Mouse (Mus musculus) left cerebral cortex, adult 2 months (tissue): Measurements from ENCODE around the gene Gna12. TPM values are rescaled to one million over a fixed set of nuclear protein-coding genes. Genes with fewer than 3 reads are reported as not detected.
A peak's percentile ranks its signal among the peaks of the same experiment; 100 is the strongest.

Source experiments
- DNase-seq, 2 experiments: peaks; one replicate each; pipeline ENCODE4 v3.0.0; 2021 to 2022; ENCODE audit warnings: low spot score in 2 of 2, mixed read lengths in 1 of 2; ENCODE audit errors: extremely low spot score in 1 of 2
- H3K27ac ChIP-seq: fragments of 200-600 bp; 2 replicates; pipeline ENCODE4 v1.8.1; 2022
- H3K4me3 ChIP-seq: fragments of 200-600 bp; 2 replicates; pipeline ENCODE4 v1.8.1; 2022
- CTCF ChIP-seq: fragments of 200-600 bp; IDR thresholded peaks from 2 replicates; pipeline ENCODE4 v1.8.1; 2022; ENCODE audit warnings: antibody characterized with exemption, mild to moderate bottlenecking, moderate library complexity
- intact Hi-C: fragments of 180-260 bp; cut with DNase I; formaldehyde crosslinking; loops from one replicate; pipeline ENCODE4 v1.15.1; 2025
- total RNA-seq, 2 experiments: library from RNA; stranded (reverse); gene quantifications; 2 replicates each; pipeline ENCODE4 v1.2.3; 2021

Gene Gna12
- total RNA-seq, 2 experiments from 2014 or later: 62.2 to 67.6 TPM

DNA sequence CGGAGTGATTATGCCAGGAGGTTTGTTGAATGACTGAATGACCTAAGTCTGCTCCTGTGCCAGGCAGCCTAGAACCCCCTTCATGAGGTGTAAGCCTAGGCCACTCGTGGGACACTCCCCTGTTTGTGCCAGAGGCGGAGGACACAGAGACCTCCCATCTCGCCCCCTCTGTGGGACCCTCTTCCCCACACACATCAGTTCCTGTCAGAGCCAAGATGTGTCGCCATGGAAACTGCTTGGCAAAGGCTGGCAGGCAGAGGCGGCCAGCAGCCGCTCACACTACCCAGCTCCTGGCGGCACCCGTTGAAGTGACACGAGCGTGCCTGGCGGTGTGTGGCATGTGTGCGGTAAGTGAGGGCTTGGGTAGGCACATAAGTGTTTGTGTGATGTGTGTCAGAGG lies 106.4 kb downstream of the Gna12 start, which contains the start of gene Amz1:
Gene Amz1, plus strand, starts transcription at position 306 of the 400 bp plus-strand sequence.
- peak; percentile 3 for TF ChIP-seq CTCF
- intact Hi-C loops: no loop called here
- peak; percentile 67 to 75 for DNase-seq
- H3K4me3 ChIP-seq: peak within 1 kb of the TSS; percentile 30
- H3K27ac ChIP-seq: peak within 1 kb of the TSS; percentile 40

DNA sequence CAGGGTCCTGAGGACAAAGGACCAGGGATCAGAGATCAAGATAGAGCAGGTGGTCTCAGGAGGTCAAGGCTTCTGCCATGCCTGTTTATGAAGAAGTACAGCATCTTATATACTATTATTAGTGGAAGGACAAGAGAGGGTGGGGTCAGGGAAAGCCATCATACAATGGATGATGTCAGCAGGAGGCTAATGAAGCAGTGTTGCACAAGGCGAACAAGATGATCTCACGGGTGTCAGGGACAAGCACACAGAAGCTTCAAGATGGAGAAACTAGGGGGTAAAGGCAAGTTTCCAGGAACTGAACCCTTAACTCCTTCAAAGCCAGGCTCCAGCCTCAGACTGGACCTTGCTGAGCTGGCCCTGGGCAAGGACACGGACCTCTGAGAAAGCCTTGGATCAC lies 108.1 kb downstream of the Gna12 start:
- TF ChIP-seq CTCF: no peak
- Histone ChIP-seq H3K4me3 (no peak overlapping the region), H3K27ac (no peak overlapping the region)
- DNase-seq: no peak
- intact Hi-C loops: no loop called here

DNA sequence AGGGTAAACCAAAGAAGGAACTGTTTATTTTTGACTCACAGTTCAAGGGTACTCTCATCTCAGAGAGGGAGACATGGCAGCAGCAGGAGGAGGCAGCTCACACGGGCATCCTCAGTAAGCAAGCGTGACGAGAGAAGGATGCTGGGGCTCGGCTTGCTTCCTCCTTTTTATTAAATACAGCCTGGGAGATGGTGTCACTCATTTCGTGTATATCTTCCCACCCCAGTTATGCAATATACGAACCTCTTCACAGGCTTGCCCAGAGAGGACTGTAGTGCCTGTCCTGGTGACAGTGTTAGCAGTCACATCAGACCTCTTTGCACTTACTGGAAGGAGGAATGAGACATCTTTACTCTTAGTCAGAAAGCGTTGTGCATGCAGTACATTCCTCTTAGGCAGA lies 109.5 kb downstream of the Gna12 start:
- DNase-seq: no peak
- Histone ChIP-seq H3K4me3 (no peak overlapping the region), H3K27ac (no peak overlapping the region)
- no peak for TF ChIP-seq CTCF
- intact Hi-C loops: no loop called here

DNA sequence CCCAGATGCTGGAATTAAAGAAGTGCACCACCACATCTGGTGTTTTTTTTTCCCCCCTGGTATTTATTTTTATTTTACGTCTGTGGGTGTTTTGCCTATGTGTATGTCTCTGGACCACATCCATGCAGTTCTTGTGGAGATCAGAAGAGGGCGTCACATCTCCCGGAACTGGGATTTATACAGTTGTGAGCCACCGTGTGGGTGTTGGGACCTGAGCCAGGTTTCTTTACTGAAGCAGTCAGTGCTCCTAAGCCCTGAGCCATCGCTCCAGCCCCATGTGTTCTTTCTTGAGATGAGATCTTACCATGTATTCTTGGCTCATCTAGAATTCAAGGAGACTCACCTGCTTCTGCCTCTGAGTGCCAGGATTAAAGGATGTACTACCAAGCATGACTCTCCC lies 119.2 kb downstream of the Gna12 start:
- no peak for DNase-seq
- Histone ChIP-seq H3K4me3 (no peak overlapping the region), H3K27ac (no peak overlapping the region)
- TF ChIP-seq CTCF: peak; percentile 26; the same call in 1 of the 2 replicates
- intact Hi-C loops: no loop called here

DNA sequence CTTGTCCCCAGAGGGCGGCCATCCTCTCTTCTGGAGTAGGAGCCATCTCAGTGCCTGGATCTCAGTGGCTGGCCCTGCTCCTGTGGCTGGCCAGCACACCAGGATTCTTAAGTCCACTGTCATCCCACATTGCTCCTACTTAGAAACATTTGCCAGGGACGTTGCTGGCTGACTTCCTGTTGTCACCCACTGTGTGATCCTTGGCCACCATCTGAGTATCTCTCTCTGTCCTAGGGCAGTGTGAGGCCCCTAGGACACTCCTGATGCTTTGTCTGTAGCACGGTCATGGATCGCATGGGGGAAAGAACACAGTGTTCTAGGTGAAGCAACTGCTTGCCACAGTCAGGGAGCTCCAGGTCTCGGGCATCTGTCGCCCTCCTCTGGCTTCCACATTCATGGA lies 119.9 kb downstream of the Gna12 start:
- no peak for TF ChIP-seq CTCF
- Histone ChIP-seq H3K27ac (no peak overlapping the region), H3K4me3 (no peak overlapping the region)
- intact Hi-C loops: no loop called here
- no peak for DNase-seq

Other genes starting within 250 kb of the Gna12 start
- gene Lfng, start 223.1 kb downstream of the Gna12 start, total RNA-seq: 10 to 100 TPM; 25.9 to 26.2 TPM
- gene Ttyh3, start 181.4 kb downstream of the Gna12 start, total RNA-seq: 100 to 1,000 TPM; 244 to 247 TPM
- 10 to 100 TPM; 56.2 to 65.9 TPM for gene Iqce, start 128.1 kb downstream of the Gna12 start, total RNA-seq
- 10 to 100 TPM; 19.8 to 21.3 TPM for gene Brat1, start 125.4 kb downstream of the Gna12 start, total RNA-seq
- gene Amz1, start 106.3 kb downstream of the Gna12 start, total RNA-seq: 10 to 100 TPM; 16.2 to 20.2 TPM
- gene Card11, start 170.2 kb upstream of the Gna12 start, total RNA-seq: under 1 TPM; 0.18 to 0.33 TPM